Mouse (Mus musculus) forebrain, embryonic 11.5 days (tissue): ENCODE measurements around the gene Fam92b. TPM values are rescaled to one million over a fixed set of nuclear protein-coding genes. Genes with fewer than 3 reads are reported as not detected.

Experiments
- ATAC-seq: fragments of 200-750 bp; cut with Nextera tagmentation; replicated peaks from 2 replicates; pipeline ENCODE4 v1.8.0; 2017; ENCODE audit warnings: moderate TSS enrichment; ENCODE audit not compliant: low FRiP score
- DNase-seq: peaks from one replicate; pipeline ENCODE4 v3.0.0-alpha.2; 2017; ENCODE audit warnings: low spot score
- H3K27ac ChIP-seq: fragments of 300-500 bp; sonication (generic); 2 replicates; pipeline ENCODE4 v1.5.1; 2014; ENCODE audit warnings: low read depth, low read length
- H3K27me3 ChIP-seq: fragments of 300-500 bp; sonication (generic); 2 replicates; pipeline ENCODE4 v1.6.1; 2014; ENCODE audit warnings: mild to moderate bottlenecking, low read length, mixed read lengths; ENCODE audit not compliant: control insufficient read depth, insufficient read depth
- H3K36me3 ChIP-seq: fragments of 300-500 bp; sonication (generic); 2 replicates; pipeline ENCODE4 v1.6.1; 2014; ENCODE audit warnings: mild to moderate bottlenecking, low read length, moderate library complexity, mixed read lengths; ENCODE audit not compliant: control insufficient read depth, insufficient read depth
- H3K4me1 ChIP-seq: fragments of 300-500 bp; sonication (generic); replicated peaks from 2 replicates; pipeline ENCODE4 v1.6.1; 2014; ENCODE audit warnings: low read length, mixed read lengths; ENCODE audit not compliant: control insufficient read depth, insufficient read depth
- H3K4me2 ChIP-seq: fragments of 300-500 bp; sonication (generic); 2 replicates; pipeline ENCODE4 v1.6.1; 2014; ENCODE audit warnings: low read depth, mild to moderate bottlenecking, low read length, moderate library complexity, mixed read lengths; ENCODE audit not compliant: severe bottlenecking
- H3K4me3 ChIP-seq: fragments of 300-500 bp; sonication (generic); 2 replicates; pipeline ENCODE4 v1.5.1; 2014; ENCODE audit warnings: low read depth, low read length
- H3K9ac ChIP-seq: fragments of 300-500 bp; sonication (generic); 2 replicates; pipeline ENCODE4 v1.6.1; 2014; ENCODE audit warnings: low read length
- H3K9me3 ChIP-seq: fragments of 300-500 bp; sonication (generic); 2 replicates; pipeline ENCODE4 v1.6.1; 2016; ENCODE audit warnings: low read length, mixed read lengths; ENCODE audit not compliant: control insufficient read depth
- WGBS: fragments of 180-500 bp; shearing (Covaris S2); extraction: QIAGEN DNeasy Blood & Tissue Kit; methylation state at CpG from one replicate; pipeline ENCODE4 v1.1.7; 2014; 5-methylcytosine and 5-hydroxymethylcytosine counted together
- polyA plus RNA-seq: library from polyadenylated mRNA; unstranded; fragments of >200 nt; fragmentation: Nextera tagmentation; extraction: Ambion mirVana; gene quantifications from 2 replicates; pipeline ENCODE4 v1.2.1, GENCODE M21; 2014

Fam92b gene
- polyA plus RNA-seq, 1 experiment from 2014 or later = 2.0 TPM

- ATAC-seq = no peak
- Histone ChIP-seq H3K36me3 (no peaks in the 10 kb centered on the region), H3K9ac (no peak overlapping the region), H3K4me2 (no peak overlapping the region), H3K4me3 (no peak overlapping the region), H3K27me3 (no peaks in the 10 kb centered on the region), H3K27ac (no peak overlapping the region), H3K9me3 (no peaks in the 10 kb centered on the region), H3K4me1 (no peaks in the 10 kb centered on the region)
- DNase-seq = no peak
- WGBS = 90% methylated on average over 7 of the region's 7 CpGs
Observed at GRCm38 (mm10) chr8:120135687-120136086, 41.6 kb downstream of the Fam92b start.

DNA sequence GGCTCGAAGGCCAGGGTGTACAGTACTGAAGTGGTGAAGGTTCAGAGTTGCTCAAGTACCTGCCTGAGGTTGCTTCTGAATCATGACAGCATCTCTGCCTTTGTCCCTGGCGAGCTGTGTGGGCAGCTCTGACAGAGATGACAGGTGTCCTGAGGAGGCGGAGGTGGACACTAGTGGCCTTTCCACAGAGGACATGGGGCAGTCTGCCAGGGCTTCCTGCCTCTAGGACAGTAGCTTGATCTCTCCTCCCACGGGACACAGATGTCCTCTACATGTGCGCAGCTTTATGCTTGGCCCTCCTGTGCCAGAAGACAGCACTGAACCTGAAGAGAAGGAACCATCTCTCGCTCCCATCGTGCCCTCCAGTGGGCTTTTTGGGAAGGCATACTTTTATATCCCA, 44.1 kb downstream of the Fam92b start:
- Histone ChIP-seq H3K9me3 (no peaks in the 10 kb centered on the region), H3K27ac (no peak overlapping the region), H3K36me3 (no peaks in the 10 kb centered on the region), H3K27me3 (no peaks in the 10 kb centered on the region), H3K4me3 (no peak overlapping the region), H3K4me2 (no peak overlapping the region), H3K9ac (no peak overlapping the region), H3K4me1 (peaks cover 5% of the 10 kb centered on the region; the same call in 1 of the 2 replicates)
- no peak for DNase-seq
- WGBS = 87% methylated on average over 7 of the region's 7 CpGs
- ATAC-seq = no peak

- Histone ChIP-seq H3K27ac (no peak overlapping the region), H3K27me3 (no peaks in the 10 kb centered on the region), H3K4me2 (no peak overlapping the region), H3K4me1 (peaks cover 6% of the 10 kb centered on the region; the same call in 1 of the 2 replicates), H3K4me3 (no peak overlapping the region), H3K36me3 (no peaks in the 10 kb centered on the region), H3K9me3 (no peaks in the 10 kb centered on the region), H3K9ac (no peak overlapping the region)
- DNase-seq (no peak), ATAC-seq (no peak)
- WGBS = 91% methylated on average over 8 of the region's 8 CpGs
Observed at GRCm38 (mm10) chr8:120131158-120131557, 46.1 kb downstream of the Fam92b start.

GRCm38 (mm10) chr8:120129547-120129946, 47.7 kb downstream of the Fam92b start:
- Histone ChIP-seq H3K9ac (no peak overlapping the region; the same call in 1 of the 2 replicates), H3K4me3 (no peak overlapping the region), H3K4me1 (peaks cover 6% of the 10 kb centered on the region; the same call in 1 of the 2 replicates), H3K27ac (no peak overlapping the region; the same call in 1 of the 2 replicates), H3K36me3 (no peaks in the 10 kb centered on the region), H3K4me2 (no peak overlapping the region), H3K9me3 (no peaks in the 10 kb centered on the region), H3K27me3 (no peaks in the 10 kb centered on the region)
- DNase-seq (no peak), ATAC-seq (no peak)
- WGBS = 41% methylated on average over 4 of the region's 4 CpGs

DNA sequence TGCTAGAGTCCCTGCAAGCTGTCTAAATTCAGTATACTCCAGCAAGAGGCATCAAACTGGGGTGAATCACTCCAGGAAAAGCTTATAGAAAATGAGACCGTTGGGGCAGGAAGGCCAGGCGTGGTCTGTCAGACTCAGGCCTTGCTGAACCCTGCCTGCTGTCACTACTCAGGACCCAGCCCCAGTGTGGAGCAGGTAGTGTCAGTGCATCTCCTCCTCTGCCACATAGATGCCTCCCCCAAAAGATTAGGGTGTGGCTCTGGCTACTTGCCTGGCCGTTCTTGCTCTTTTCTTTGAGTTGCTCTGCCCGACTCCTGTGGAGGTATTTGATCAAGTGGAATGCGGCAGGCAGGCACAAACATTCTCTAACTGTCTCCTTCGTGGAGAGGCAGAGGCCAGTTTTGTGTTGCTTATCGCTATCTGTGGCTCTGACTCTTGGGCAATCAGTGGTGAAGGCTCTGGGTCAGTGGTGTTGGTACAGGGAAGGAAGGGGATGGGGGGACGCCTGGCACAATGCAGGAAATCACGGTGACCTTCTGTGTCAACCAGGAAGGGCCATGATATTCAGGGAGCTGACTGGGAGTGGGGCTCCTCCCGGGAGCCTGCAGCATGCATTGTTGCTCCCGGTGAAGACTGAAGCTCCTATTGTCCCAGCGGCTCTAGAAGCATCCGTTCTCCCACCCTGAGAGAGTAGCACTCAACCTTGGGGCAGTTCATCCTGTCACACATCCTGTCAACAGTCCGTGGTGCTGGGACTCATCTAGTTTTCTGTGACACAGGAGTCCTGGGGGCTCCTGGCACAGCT, 50.7 kb downstream of the Fam92b start:
- DNase-seq (no peak), ATAC-seq (no peak)
- Histone ChIP-seq H3K27ac (no peak overlapping the region), H3K4me1 (peaks cover 6% of the 10 kb centered on the region; the same call in 1 of the 2 replicates), H3K27me3 (no peaks in the 10 kb centered on the region), H3K4me3 (no peak overlapping the region), H3K9me3 (no peaks in the 10 kb centered on the region), H3K4me2 (no peak overlapping the region), H3K36me3 (no peaks in the 10 kb centered on the region), H3K9ac (no peak overlapping the region)
- 28% methylated on average over 14 of the region's 14 CpGs for WGBS

DNA sequence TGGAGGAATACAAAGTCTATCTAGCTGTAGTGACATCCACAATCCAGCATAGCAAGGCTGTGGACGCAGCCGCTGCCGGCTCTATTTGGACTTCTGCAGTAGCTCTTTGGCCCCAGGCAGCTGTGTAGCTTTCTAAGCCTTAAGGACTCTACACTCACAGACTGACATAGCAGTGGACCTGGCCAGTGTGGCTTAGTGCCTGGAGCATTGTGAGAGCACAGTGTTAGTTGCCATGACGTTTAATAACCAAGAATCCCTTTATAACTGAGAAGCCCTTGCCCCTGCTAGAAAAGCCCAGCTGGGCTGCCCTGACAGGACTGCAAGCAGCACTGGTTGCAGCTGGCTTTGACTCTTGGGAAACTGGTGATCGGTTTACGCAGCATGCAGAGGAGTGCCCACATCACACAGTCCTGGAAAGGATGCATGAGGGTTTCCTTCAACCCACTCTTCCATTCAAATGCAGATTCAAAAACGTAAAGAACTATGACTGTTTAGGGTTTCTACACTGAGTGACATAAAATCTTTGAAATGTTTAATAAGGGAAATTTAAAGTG, 52.4 kb downstream of the Fam92b start:
- Histone ChIP-seq H3K27me3 (no peaks in the 10 kb centered on the region), H3K36me3 (no peaks in the 10 kb centered on the region), H3K9ac (no peak overlapping the region), H3K27ac (no peak overlapping the region), H3K9me3 (no peaks in the 10 kb centered on the region), H3K4me3 (no peak overlapping the region), H3K4me1 (peaks cover 6% of the 10 kb centered on the region; the same call in 1 of the 2 replicates), H3K4me2 (no peak overlapping the region)
- DNase-seq (peak; percentile 63), ATAC-seq (peak; percentile 53; the same call in 1 of the 2 replicates)
- 49% methylated on average over 7 of the region's 7 CpGs for WGBS

DNA sequence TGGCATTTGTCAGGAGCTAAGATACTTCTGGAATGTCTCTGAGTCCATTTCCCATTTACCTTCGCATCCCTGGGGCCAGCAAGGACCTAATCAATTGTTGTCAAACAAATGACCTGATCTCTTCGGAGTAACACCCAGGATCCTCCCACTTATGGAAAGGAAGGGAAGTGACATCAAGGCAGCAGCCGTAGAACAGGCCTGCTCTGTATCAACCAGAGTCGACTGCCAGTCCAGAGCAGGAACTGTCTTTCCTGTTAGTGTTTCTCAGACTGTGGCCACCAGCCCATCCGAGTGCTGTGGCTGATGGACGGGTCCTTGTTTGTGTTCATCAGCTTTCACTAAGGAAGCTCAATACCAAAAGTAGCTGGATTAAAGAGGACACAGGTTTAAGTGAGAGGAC, 53.0 kb downstream of the Fam92b start:
- H3K27me3 ChIP-seq = no peaks in the 10 kb centered on the region
- H3K4me1 ChIP-seq = peaks cover 3% of the 10 kb centered on the region; the same call in 1 of the 2 replicates
- no peak for DNase-seq
- no peak overlapping the region for H3K27ac ChIP-seq
- no peak overlapping the region for H3K9ac ChIP-seq
- 59% methylated on average over 6 of the region's 6 CpGs for WGBS
- no peak for ATAC-seq
- no peaks in the 10 kb centered on the region for H3K36me3 ChIP-seq
- H3K9me3 ChIP-seq = no peaks in the 10 kb centered on the region
- no peak overlapping the region for H3K4me2 ChIP-seq
- H3K4me3 ChIP-seq = no peak overlapping the region

- no peaks in the 10 kb centered on the region; the same call in 1 of the 2 replicates for H3K4me1 ChIP-seq
- no peak for ATAC-seq
- H3K27ac ChIP-seq = no peak overlapping the region
- 69% methylated on average over 5 of the region's 5 CpGs for whole genome bisulfite sequencing
- no peak for DNase-seq
- H3K4me3 ChIP-seq = no peak overlapping the region
- H3K9me3 ChIP-seq = no peaks in the 10 kb centered on the region
- no peak overlapping the region for H3K4me2 ChIP-seq
- no peaks in the 10 kb centered on the region for H3K36me3 ChIP-seq
- peaks cover 4% of the 10 kb centered on the region; the same call in 1 of the 2 replicates for H3K27me3 ChIP-seq
- no peak overlapping the region for H3K9ac ChIP-seq
Observed at GRCm38 (mm10) chr8:120120951-120121350, 56.3 kb downstream of the Fam92b start.
